Mouse (Mus musculus): ENCODE results near the gene Dlgap4. TPM values are rescaled to one million over a fixed set of nuclear protein-coding genes. Genes with fewer than 3 reads are reported as not detected.

Gene Dlgap4
- total and polyA plus RNA-seq, 3 experiments, result 12.4 to 38.5 (median 12.7) TPM

DNA sequence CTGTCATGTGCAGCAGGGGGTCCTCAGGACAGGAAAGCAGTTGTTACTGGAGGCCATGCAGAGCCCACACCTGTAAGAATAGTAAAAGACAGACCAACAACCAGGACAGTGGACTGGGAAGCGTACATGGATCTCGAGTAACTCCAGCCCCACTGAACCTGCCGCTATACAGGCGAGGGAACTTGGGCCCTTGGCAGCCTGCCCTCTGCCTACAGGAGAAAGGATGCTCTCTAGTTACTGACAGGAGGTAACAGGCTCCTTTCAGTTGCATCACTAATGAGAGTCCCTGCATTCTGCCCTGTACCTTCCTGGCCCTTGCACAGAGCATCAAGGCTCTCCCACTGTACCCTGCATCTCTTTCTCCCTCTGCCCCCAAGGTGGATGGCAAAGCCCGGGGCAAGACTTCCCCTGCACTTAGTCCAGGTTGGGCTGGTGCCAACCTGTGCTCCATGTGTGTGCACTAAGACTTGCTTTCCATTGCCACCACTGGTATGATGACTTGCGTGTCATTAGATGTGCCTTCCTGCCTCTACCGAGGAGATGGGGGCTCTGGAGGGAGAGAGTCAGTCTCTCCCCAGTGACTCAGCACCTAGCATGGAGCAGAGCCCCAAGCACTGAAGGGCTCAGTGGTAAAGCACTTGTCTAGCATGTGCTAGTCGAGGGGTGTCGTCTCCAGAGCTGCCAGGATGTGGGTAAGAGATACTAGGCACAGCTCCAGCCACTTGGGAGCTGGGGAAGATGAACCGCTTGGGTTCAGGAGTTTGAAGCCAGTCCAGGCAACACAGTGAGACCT lies 152.9 kb downstream of the Dlgap4 start:
- TF ChIP-seq POLR2AphosphoS2 (IDR thresholded peaks at IDR 0.05; ENCODE audit: low read depth, low read length) (no peak), ELF1 (IDR thresholded peaks at IDR 0.05; ENCODE audit: low read depth, low read length) (no peak), CHD2 (IDR thresholded peaks at IDR 0.05; ENCODE audit: low read length) (no peak), HCFC1 (IDR thresholded peaks at IDR 0.05; ENCODE audit: low read depth, low read length) (no peak), IRF4 (IDR thresholded peaks at IDR 0.05; ENCODE audit: low read depth, low read length) (no peak), PAX5 (IDR thresholded peaks at IDR 0.05; ENCODE audit: low read length) (no peak), NELFE (IDR thresholded peaks at IDR 0.05; ENCODE audit: low read depth, low read length) (no peak), GABPA (IDR thresholded peaks at IDR 0.05; ENCODE audit: insufficient replicate concordance, low read depth, low read length) (no peak), NRF1 (IDR thresholded peaks at IDR 0.05; ENCODE audit: low read depth, low read length) (no peak), CTCF (conservative IDR thresholded peaks at IDR 0.05 in 1 of 2, IDR thresholded peaks at IDR 0.05 in 1 of 2; ENCODE audit: low read depth in 2 of 2, low read length in 2 of 2) (no peak), POLR2A (IDR thresholded peaks at IDR 0.05; ENCODE audit: low read depth, low read length) (no peak), JUN (IDR thresholded peaks at IDR 0.05; ENCODE audit: insufficient read depth, low read depth, low read length) (no peak), MEF2A (IDR thresholded peaks at IDR 0.05; ENCODE audit: borderline replicate concordance, low read depth, low read length) (no peak), ZMIZ1 (IDR thresholded peaks at IDR 0.05; ENCODE audit: low read depth, low read length) (no peak), BHLHE40 (IDR thresholded peaks at IDR 0.05; ENCODE audit: low read depth, low read length) (no peak), TBP (conservative IDR thresholded peaks at IDR 0.05; ENCODE audit: low read depth, low read length) (no peak), SMC3 (IDR thresholded peaks at IDR 0.05; ENCODE audit: low read depth, low read length) (no peak), ETS1 (conservative IDR thresholded peaks at IDR 0.05; ENCODE audit: low read depth, low read length) (no peak)
- Histone ChIP-seq H3K36me3 (replicated peaks in 1 of 2; ENCODE audit: control insufficient read depth in 1 of 2, insufficient read depth in 1 of 2, low read length in 1 of 2) (peaks cover 5 to 17% of the 10 kb centered on the region in 2 experiments), H3K27ac (ENCODE audit: insufficient read depth, low read depth) (no peak overlapping the region), H3K27me3 (replicated peaks) (no peaks in the 10 kb centered on the region), H3K4me3 (replicated peaks in 1 of 3; ENCODE audit: low read depth in 2 of 3, low read length in 2 of 3, poor library complexity in 1 of 3) (no peak overlapping the region), H3K9ac (ENCODE audit: insufficient read depth, low read depth) (no peak overlapping the region), H3K79me2 (replicated peaks; ENCODE audit: control insufficient read depth, extremely low read depth, insufficient read depth, poor library complexity, severe bottlenecking) (no peaks in the 10 kb centered on the region), H3K4me2 (ENCODE audit: insufficient read depth, low read depth, poor library complexity, severe bottlenecking) (no peak overlapping the region), H3K4me1 (ENCODE audit: control insufficient read depth in 1 of 2, insufficient read depth in 2 of 2) (peaks cover 21 to 61% of the 10 kb centered on the region in 2 experiments), H3K9me3 (replicated peaks; ENCODE audit: low read length) (no peaks in the 10 kb centered on the region)
- DNase-seq (ENCODE audit: extremely low read depth), result no peak
- dilution Hi-C loops (cut with MboI; ENCODE audit: extremely low pct_ligation_motif_present, extremely low pct_unique_long_range_greater_than_20kb, low sequenced_read_pairs), result no loop called here
- in situ Hi-C loops (cut with MboI; ENCODE audit: low pct_ligation_motif_present, low pct_unique_long_range_greater_than_20kb, low sequenced_read_pairs), result no loop called here

DNA sequence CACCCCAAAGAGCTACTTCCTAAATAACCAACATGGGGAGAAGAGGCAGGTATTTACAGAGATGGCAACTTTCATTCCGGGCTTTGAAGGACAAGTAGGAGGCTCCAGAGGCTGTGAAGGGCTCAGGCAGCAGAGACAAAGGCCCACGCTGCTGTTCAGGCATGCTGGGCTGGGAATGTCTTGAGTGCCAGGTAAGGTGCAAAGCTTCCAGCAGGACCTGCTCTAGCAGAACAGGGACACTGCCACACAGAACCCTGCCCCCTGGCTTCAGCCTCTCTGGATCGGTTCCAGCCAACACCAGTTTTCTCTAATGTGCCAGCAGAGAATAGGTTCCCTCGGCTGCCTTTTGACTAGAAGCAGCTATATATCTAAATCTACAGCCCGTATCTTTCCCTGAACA lies 153.6 kb downstream of the Dlgap4 start:
- Histone ChIP-seq H3K36me3 (replicated peaks in 1 of 2; ENCODE audit: control insufficient read depth in 1 of 2, insufficient read depth in 1 of 2, low read length in 1 of 2) (peaks cover 1 to 11% of the 10 kb centered on the region in 2 experiments), H3K4me1 (ENCODE audit: control insufficient read depth in 1 of 2, insufficient read depth in 2 of 2) (peaks cover 19 to 54% of the 10 kb centered on the region in 2 experiments)

More for the DNA sequence above, 153.6 kb downstream of the Dlgap4 start:
- DNase-seq (ENCODE audit: extremely low read depth), result no peak
- Histone ChIP-seq H3K27me3 (replicated peaks) (no peaks in the 10 kb centered on the region), H3K79me2 (replicated peaks; ENCODE audit: control insufficient read depth, extremely low read depth, insufficient read depth, poor library complexity, severe bottlenecking) (no peaks in the 10 kb centered on the region), H3K9me3 (replicated peaks; ENCODE audit: low read length) (no peaks in the 10 kb centered on the region), H3K4me2 (ENCODE audit: insufficient read depth, low read depth, poor library complexity, severe bottlenecking) (no peak overlapping the region), H3K9ac (ENCODE audit: insufficient read depth, low read depth) (no peak overlapping the region), H3K4me3 (replicated peaks in 1 of 3; ENCODE audit: low read depth in 2 of 3, low read length in 2 of 3, poor library complexity in 1 of 3) (no peak overlapping the region), H3K27ac (ENCODE audit: insufficient read depth, low read depth) (no peak overlapping the region)
- TF ChIP-seq ZC3H11A (IDR thresholded peaks at IDR 0.05; ENCODE audit: low read depth, low read length) (no peak), USF1 (IDR thresholded peaks at IDR 0.05; ENCODE audit: low read depth, low read length) (no peak)
- in situ Hi-C loops (cut with MboI; ENCODE audit: low pct_ligation_motif_present, low pct_unique_long_range_greater_than_20kb, low sequenced_read_pairs) (no loop called here), dilution Hi-C loops (cut with MboI; ENCODE audit: extremely low pct_ligation_motif_present, extremely low pct_unique_long_range_greater_than_20kb, low sequenced_read_pairs) (no loop called here)
